Mouse (Mus musculus) heart, adult 8-10 months (tissue): ENCODE results near the gene Fam192a. TPM values are rescaled to one million over a fixed set of nuclear protein-coding genes. Genes with fewer than 3 reads are reported as not detected.

Experiments used
- DNase-seq: peaks from one replicate; pipeline ENCODE4 v3.0.0; 2022; ENCODE audit warnings: low spot score
- total RNA-seq, 4 experiments: library from RNA; stranded (reverse); gene quantifications; 2 replicates each; pipeline ENCODE4 v1.2.4; 2022

Gene Fam192a
- total RNA-seq, 4 experiments from 2014 or later = 19.1 to 25.6 (median 19.5) TPM

- no peak for DNase-seq
Observed at GRCm38 (mm10) chr8:94574159-94574907, 27.5 kb downstream of the Fam192a start.

- no peak for DNase-seq
Observed at GRCm38 (mm10) chr8:94571896-94572295, 29.9 kb downstream of the Fam192a start.

- no peak for DNase-seq
Observed at GRCm38 (mm10) chr8:94569419-94569818, 32.4 kb downstream of the Fam192a start.

- DNase-seq = no peak
Observed at GRCm38 (mm10) chr8:94568098-94568497, 33.7 kb downstream of the Fam192a start.

- no peak for DNase-seq
Observed at GRCm38 (mm10) chr8:94567159-94567849, 34.5 kb downstream of the Fam192a start.

DNA sequence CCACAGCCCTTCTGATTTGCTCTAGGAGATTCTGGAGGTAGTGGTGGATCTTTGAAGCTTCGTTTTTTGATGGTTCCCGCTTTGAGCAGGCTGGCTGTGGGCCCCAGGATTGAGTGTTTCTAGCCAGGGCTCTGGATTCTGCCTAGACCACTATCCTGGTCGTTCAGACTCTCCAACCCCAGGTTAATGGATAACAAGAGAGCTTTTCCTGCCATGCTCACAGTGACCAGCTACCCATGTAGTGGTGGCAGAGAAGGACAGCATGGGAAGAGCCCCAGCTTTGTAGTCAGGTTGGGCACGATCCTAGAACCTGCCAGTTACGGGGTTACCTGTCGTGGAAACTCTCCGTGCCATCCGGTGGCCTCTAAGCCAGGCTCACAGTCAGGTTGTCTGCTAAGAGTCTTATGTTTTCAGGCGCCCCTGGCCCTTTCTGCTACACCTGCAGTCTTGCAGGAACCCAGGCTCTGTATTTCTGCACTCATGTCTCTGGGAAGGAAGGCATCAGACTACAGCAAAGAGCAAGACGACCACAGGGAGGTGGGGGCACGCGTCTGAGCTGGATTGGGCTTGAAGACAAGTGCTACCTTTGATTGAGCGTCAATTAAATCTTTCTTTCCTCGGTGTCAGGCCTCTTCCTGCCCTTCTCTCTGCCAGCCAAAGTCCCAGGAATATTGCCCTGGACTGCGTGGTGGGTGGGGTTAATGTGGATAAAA lies 35.2 kb downstream of the Fam192a start:
- no peak for DNase-seq

DNA sequence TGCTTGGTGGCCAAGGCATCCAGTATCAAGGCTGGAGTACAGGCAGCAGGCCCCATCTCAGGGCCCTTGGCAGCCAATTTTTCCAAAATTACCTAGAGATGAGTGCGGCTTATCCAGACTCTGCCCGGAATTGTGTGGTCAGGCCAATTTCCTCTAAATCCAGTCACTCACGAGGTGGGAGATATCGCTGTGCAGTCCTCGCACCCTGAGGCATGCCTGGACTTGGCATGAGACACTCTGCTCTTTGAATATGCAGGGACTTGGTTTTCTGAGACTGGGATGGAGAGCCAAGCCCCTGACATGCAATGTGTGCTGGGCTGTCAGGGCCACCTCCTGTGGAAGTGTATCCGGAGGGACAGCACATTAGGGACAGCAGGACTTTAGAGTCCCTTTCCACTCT lies 35.8 kb downstream of the Fam192a start:
- no peak for DNase-seq

DNA sequence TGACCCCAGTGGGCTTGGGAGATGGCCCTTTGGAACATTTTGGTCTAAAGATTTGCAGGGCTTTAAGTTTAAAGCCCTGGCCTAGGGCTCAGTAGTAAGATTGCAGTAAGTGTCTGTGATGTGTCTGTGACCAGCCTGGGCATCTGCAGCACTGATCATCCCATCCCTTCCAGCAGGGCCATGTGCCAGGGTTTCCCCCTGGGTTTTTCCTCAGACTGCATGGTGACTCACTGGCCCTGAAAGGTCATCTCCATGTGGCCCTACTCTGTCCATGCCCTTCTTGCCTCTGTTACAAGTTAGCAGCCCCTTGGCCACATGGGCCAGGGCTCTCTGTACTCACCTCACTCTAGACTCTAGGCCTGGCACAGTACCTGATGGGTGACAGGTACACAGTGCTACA lies 37.4 kb downstream of the Fam192a start:
- no peak for DNase-seq

GRCm38 (mm10) chr8:94561256-94561655 lies 40.5 kb downstream of the Fam192a start:
- no peak for DNase-seq

DNA sequence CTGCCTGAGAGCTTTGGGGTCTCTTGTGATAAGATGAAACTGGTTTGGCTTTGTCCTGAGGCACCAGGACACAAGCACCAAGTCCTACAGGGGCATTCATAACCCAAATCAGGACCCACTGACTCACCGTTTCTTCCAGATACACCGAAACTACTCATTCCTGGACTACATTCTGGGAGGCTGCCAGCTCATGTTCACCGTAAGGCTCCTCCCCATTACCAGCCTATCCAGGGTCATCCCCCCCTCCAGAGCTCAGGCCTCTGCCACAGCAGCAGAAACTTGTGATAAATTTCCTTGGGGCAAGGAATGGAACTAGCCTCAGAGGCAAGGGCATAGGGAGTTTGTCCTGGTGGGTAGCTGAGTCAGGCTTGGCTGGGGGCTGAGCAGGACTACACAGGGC lies 44.5 kb downstream of the Fam192a start:
- DNase-seq = no peak

DNA sequence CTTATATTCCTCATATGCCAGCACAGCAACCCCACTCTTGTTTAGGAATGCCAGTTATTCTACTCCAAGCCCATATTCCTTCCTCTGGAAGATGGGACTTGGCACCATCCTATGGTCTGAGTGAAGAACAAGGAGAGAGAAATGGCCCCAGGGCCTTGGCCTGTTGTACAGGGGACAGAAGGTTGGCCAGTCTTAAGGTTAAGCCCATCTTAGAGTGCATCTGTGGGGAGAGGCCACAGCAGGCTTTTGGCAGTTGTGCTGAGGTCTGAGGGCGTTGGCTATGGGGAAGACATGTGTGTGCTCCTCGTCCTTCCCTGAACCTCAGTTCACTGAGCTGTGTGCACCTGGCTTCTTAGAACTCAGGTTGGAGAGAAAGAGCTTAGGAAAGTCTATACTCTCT lies 49.1 kb downstream of the Fam192a start:
- no peak for DNase-seq

- no peak for DNase-seq
Observed at GRCm38 (mm10) chr8:94551471-94552422, 50.0 kb downstream of the Fam192a start.

- peak; percentile 36 for DNase-seq
Observed at GRCm38 (mm10) chr8:94549998-94550397, 51.8 kb downstream of the Fam192a start.

DNA sequence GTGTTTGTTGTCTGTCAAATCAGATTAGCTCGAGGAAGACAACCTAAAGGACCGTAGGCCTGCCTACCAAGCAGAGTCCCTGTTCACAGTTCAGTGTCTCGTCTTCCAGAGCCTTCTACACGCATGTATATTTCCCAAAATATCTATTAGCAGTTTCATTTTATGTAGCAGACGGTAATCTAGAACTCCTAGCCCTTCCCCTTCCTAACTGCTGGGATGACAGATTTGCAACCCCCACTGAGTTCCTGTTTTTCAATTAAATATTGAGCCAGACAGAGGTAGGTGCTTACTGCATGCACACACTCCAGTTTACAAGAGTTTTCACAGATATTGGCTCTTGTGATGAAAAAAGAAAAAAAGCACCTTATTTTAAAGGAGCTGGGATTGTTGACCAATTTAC lies 52.3 kb downstream of the Fam192a start:
- DNase-seq = no peak

DNA sequence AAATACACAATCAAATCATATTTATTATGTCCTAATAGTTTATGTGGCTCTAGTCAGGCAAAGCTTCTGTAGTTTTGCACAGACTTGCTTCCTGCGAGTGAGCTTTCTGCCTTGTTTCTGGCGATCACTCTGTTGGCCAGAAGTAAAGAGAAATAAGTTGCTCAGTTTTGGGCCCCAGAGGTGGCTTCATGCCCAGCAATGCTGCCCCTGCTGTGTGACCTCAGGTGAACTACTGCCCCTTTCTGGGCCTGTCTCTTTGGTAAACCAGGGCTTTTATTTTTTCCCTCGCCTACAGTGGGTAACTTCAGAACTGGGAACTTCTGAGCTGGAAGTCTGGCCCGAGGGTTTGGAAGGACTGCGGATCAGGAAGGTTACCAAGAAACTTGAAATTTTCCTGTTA lies 52.8 kb downstream of the Fam192a start:
- no peak for DNase-seq

GRCm38 (mm10) chr8:94543981-94544380 lies 57.8 kb downstream of the Fam192a start:
- no peak for DNase-seq

DNA sequence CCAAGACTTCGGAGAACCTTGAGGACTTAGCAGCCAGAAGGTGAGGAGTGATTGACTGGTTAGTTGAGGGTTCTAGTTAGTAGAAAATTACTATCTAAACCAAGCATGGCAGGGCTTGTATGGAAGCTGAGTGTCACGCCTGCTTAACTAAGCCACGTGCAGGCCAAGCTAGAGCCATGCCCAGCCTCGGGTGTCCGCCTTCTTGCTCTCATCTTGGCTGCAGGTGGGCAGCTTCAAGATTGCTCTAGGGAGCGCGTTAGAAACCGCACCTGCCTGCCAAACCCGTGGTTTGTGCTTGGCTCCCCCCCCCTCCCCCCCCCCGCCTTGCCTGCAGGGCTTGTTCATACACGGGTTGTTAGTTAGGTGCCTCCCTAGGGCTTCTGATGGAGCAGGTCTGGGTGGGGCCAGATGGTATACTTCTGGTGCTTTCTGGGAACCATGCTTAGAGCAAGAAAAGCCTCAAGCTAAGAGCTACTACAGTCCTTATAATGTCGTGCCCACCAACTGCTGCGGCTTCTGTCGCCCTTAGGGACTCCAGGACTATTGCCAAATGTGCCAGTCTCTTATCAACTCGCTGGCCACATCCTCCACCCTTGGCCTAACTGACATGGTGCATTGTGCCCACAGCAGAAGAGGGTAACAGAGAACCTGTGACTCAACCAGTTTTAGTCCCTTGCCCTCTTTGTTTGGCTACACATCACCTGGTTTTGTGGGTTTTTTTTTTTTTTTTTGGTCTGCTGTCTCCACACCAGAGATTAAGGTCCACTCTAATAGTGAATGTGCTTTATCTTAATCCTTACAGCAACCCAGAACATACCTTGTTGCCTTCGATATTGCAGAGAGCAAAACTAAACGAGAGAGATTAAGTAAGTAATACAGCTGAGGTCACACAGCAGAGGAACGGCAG lies 60.7 kb downstream of the Fam192a start:
- no peak for DNase-seq

GRCm38 (mm10) chr8:94540025-94540424 lies 61.8 kb downstream of the Fam192a start:
- no peak for DNase-seq

DNA sequence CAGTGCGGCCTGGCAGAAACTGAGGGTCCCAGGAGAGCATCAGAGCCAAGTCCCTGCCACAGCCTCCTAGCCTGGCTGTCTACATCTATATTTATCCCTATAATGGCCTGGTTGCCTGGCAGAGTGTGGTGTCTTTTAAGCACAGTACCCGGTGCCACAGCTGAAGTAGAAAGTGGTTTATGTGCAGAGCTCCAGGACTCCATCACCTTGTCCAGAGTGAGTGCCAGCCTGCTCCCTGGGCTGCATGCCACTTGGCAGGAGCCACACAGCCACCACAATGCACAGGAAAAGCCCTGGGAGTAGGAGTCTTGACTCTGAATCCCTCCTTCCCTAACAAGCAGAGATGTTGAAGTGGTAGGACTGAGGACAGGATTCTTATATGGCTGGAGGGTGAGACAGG lies 64.3 kb downstream of the Fam192a start:
- no peak for DNase-seq

DNA sequence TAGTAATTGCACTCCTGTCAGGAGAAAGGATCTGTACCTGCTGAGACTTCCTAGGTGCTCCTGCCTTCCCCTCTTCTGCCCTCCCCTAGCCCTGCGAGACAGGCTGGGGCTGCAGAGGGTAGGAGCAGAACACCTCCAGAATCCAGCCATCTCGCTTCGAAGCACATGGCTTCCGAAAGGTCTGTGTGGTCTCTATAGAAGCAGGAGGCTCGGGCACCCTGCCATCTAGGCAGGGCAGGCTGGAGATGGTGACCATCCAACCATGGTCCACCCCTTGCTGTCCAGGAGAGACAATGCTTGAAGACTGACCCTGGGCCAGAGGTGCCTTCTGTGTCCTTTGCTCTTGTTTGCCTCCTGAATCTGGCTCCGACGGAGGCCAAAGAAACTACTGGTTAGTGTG lies 66.2 kb downstream of the Fam192a start:
- no peak for DNase-seq
